Mouse (Mus musculus): ENCODE measurements around the gene Eva1b. TPM values are rescaled to one million over a fixed set of nuclear protein-coding genes. Genes with fewer than 3 reads are reported as not detected.

The Eva1b gene
- polyA plus RNA-seq, 1 experiment = 68.8 TPM

GRCm38 (mm10) chr4:126155869-126156268, 8.3 kb downstream of the Eva1b start:
- no peak for DNase-seq
- Histone ChIP-seq H3K36me3 (ENCODE audit: control insufficient read depth, insufficient read depth, low read length) (no peaks in the 10 kb centered on the region), H3K27ac (ENCODE audit: insufficient read depth, low read depth, low read length) (peak overlapping the region; percentile 67), H3K27me3 (replicated peaks; ENCODE audit: control insufficient read depth, insufficient read depth, low read length) (no peaks in the 10 kb centered on the region), H3K4me3 (ENCODE audit: insufficient read depth, low read depth, low read length) (no peak overlapping the region), H3K4me1 (ENCODE audit: control insufficient read depth, insufficient read depth, low read length) (peaks cover 6% of the 10 kb centered on the region)
- WGBS = 32% methylated on average over 2 of the region's 2 CpGs
- TF ChIP-seq CTCF (conservative IDR thresholded peaks at IDR 0.05; ENCODE audit: insufficient read depth, insufficient read length, low read depth, low read length) (no peak), POLR2A (IDR thresholded peaks at IDR 0.05; ENCODE audit: low read depth, low read length) (no peak)

GRCm38 (mm10) chr4:126156617-126157016, 9.1 kb downstream of the Eva1b start:
- H3K4me1 ChIP-seq (ENCODE audit: control insufficient read depth, insufficient read depth, low read length) = peaks cover 5% of the 10 kb centered on the region
- H3K27me3 ChIP-seq (replicated peaks; ENCODE audit: control insufficient read depth, insufficient read depth, low read length) = no peaks in the 10 kb centered on the region
- no peak overlapping the region for H3K27ac ChIP-seq (ENCODE audit: insufficient read depth, low read depth, low read length)
- no peak for DNase-seq
- TF ChIP-seq POLR2A (IDR thresholded peaks at IDR 0.05; ENCODE audit: low read depth, low read length) (no peak), CTCF (conservative IDR thresholded peaks at IDR 0.05; ENCODE audit: insufficient read depth, insufficient read length, low read depth, low read length) (peak; percentile 73)
- 63% methylated on average over 5 of the region's 5 CpGs for WGBS
- H3K4me3 ChIP-seq (ENCODE audit: insufficient read depth, low read depth, low read length) = no peak overlapping the region
- H3K36me3 ChIP-seq (ENCODE audit: control insufficient read depth, insufficient read depth, low read length) = no peaks in the 10 kb centered on the region

GRCm38 (mm10) chr4:126157562-126157961, 10.0 kb downstream of the Eva1b start:
- no peak for DNase-seq
- Histone ChIP-seq H3K36me3 (ENCODE audit: control insufficient read depth, insufficient read depth, low read length) (no peaks in the 10 kb centered on the region), H3K4me1 (ENCODE audit: control insufficient read depth, insufficient read depth, low read length) (peaks cover 5% of the 10 kb centered on the region), H3K27me3 (replicated peaks; ENCODE audit: control insufficient read depth, insufficient read depth, low read length) (no peaks in the 10 kb centered on the region), H3K27ac (ENCODE audit: insufficient read depth, low read depth, low read length) (no peak overlapping the region), H3K4me3 (ENCODE audit: insufficient read depth, low read depth, low read length) (no peak overlapping the region)
- TF ChIP-seq CTCF (conservative IDR thresholded peaks at IDR 0.05; ENCODE audit: insufficient read depth, insufficient read length, low read depth, low read length) = peak; percentile 47
- TF ChIP-seq POLR2A (IDR thresholded peaks at IDR 0.05; ENCODE audit: low read depth, low read length) = no peak
- 93% methylated on average over 6 of the region's 6 CpGs for WGBS

GRCm38 (mm10) chr4:126159455-126159854, 11.9 kb downstream of the Eva1b start:
- H3K4me1 ChIP-seq (ENCODE audit: control insufficient read depth, insufficient read depth, low read length) = peaks cover 5% of the 10 kb centered on the region
- DNase-seq = no peak
- TF ChIP-seq POLR2A (IDR thresholded peaks at IDR 0.05; ENCODE audit: low read depth, low read length) (no peak), CTCF (conservative IDR thresholded peaks at IDR 0.05; ENCODE audit: insufficient read depth, insufficient read length, low read depth, low read length) (no peak)
- no peaks in the 10 kb centered on the region for H3K27me3 ChIP-seq (replicated peaks; ENCODE audit: control insufficient read depth, insufficient read depth, low read length)
- H3K27ac ChIP-seq (ENCODE audit: insufficient read depth, low read depth, low read length) = no peak overlapping the region
- H3K4me3 ChIP-seq (ENCODE audit: insufficient read depth, low read depth, low read length) = no peak overlapping the region
- 56% methylated on average over 8 of the region's 8 CpGs for WGBS
- no peaks in the 10 kb centered on the region for H3K36me3 ChIP-seq (ENCODE audit: control insufficient read depth, insufficient read depth, low read length)

GRCm38 (mm10) chr4:126160981-126161380, 13.4 kb downstream of the Eva1b start:
- Histone ChIP-seq H3K36me3 (ENCODE audit: control insufficient read depth, insufficient read depth, low read length) (no peaks in the 10 kb centered on the region), H3K27ac (ENCODE audit: insufficient read depth, low read depth, low read length) (no peak overlapping the region), H3K27me3 (replicated peaks; ENCODE audit: control insufficient read depth, insufficient read depth, low read length) (no peaks in the 10 kb centered on the region), H3K4me1 (ENCODE audit: control insufficient read depth, insufficient read depth, low read length) (peaks cover 2% of the 10 kb centered on the region), H3K4me3 (ENCODE audit: insufficient read depth, low read depth, low read length) (no peak overlapping the region)
- no peak for DNase-seq
- WGBS = 94% methylated on average over 8 of the region's 8 CpGs
- TF ChIP-seq POLR2A (IDR thresholded peaks at IDR 0.05; ENCODE audit: low read depth, low read length) (no peak), CTCF (conservative IDR thresholded peaks at IDR 0.05; ENCODE audit: insufficient read depth, insufficient read length, low read depth, low read length) (no peak)

- no peak for DNase-seq
- TF ChIP-seq CTCF (conservative IDR thresholded peaks at IDR 0.05; ENCODE audit: insufficient read depth, insufficient read length, low read depth, low read length) = no peak
- TF ChIP-seq POLR2A (IDR thresholded peaks at IDR 0.05; ENCODE audit: low read depth, low read length) = no peak
- H3K36me3 ChIP-seq (ENCODE audit: control insufficient read depth, insufficient read depth, low read length) = peaks cover under 1% of the 10 kb centered on the region; the same call in 1 of the 2 replicates
- H3K4me3 ChIP-seq (ENCODE audit: insufficient read depth, low read depth, low read length) = no peak overlapping the region
- H3K27me3 ChIP-seq (replicated peaks; ENCODE audit: control insufficient read depth, insufficient read depth, low read length) = no peaks in the 10 kb centered on the region
- no peak overlapping the region for H3K27ac ChIP-seq (ENCODE audit: insufficient read depth, low read depth, low read length)
- peaks cover 7% of the 10 kb centered on the region for H3K4me1 ChIP-seq (ENCODE audit: control insufficient read depth, insufficient read depth, low read length)
- WGBS = 87% methylated on average over 6 of the region's 6 CpGs
Measured at GRCm38 (mm10) chr4:126161456-126161855, 13.9 kb downstream of the Eva1b start.

GRCm38 (mm10) chr4:126161986-126162385, 14.4 kb downstream of the Eva1b start:
- H3K27ac ChIP-seq (ENCODE audit: insufficient read depth, low read depth, low read length) = peak overlapping the region; percentile 13; the same call in 1 of the 2 replicates
- no peak for DNase-seq
- TF ChIP-seq CTCF (conservative IDR thresholded peaks at IDR 0.05; ENCODE audit: insufficient read depth, insufficient read length, low read depth, low read length) = no peak
- no peak for TF ChIP-seq POLR2A (IDR thresholded peaks at IDR 0.05; ENCODE audit: low read depth, low read length)
- H3K4me1 ChIP-seq (ENCODE audit: control insufficient read depth, insufficient read depth, low read length) = peaks cover 11% of the 10 kb centered on the region
- H3K27me3 ChIP-seq (replicated peaks; ENCODE audit: control insufficient read depth, insufficient read depth, low read length) = no peaks in the 10 kb centered on the region
- H3K36me3 ChIP-seq (ENCODE audit: control insufficient read depth, insufficient read depth, low read length) = peaks cover 4% of the 10 kb centered on the region; the same call in 1 of the 2 replicates
- 65% methylated on average over 9 of the region's 9 CpGs for WGBS
- H3K4me3 ChIP-seq (ENCODE audit: insufficient read depth, low read depth, low read length) = peak overlapping the region; percentile 47; the same call in 1 of the 2 replicates
